Mouse (Mus musculus) cerebellum, postnatal 25 days (tissue): ENCODE measurements at regions not wholly inside any gene's neighbourhood (a gene's known extent, or its start where the extent isn't known, plus 50 kb on each side); places are given as distances from the start of the nearest gene placed in this dataset.

ENCODE experiments used
- DNase-seq, 2 experiments: peaks; one replicate each; pipeline ENCODE4 v3.0.0; 2021; ENCODE audit warnings: mixed read lengths in 2 of 2

- no peak for DNase-seq
These were observed 52.0 kb upstream of the Trp53i11 start for GRCm38 (mm10) chr2:93135324-93135723.

DNA sequence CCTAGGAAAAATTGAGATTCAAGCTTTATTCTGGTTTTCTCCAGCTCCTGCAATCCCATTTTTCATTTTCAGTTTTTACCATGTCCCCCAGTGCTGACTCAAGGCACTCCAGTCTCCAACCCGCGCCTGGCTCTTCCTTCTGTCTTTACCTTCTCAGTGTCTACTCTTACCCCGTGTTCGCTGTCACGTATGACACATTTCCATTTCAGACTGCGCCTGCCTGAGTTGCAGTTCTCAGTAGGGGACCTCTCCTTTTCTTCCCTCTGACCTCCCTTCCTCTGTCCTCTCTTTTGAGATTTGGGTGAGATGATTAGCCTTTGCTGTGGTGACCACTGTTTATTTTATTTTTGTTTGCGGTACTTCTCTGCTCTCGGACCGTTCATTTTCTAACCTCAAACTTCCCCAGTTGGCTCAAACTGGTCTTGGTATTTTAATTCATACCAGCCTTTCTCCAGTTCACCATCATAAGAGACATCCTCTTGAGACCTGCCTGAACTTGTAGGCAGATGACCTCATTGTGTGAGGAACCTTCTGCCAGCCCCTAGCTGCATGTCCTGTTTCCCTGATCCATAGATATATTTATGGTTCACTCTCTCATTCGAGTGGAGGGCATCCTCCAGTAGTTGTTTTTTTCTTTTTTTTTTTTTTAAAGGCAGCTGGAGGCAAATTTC lies 53.9 kb upstream of the Trp53i11 start:
- no peak for DNase-seq

GRCm38 (mm10) chr2:93131825-93132623 lies 55.3 kb upstream of the Trp53i11 start:
- no peak for DNase-seq

- DNase-seq = no peak
These were observed 56.1 kb upstream of the Trp53i11 start for GRCm38 (mm10) chr2:93131236-93131635.

DNA sequence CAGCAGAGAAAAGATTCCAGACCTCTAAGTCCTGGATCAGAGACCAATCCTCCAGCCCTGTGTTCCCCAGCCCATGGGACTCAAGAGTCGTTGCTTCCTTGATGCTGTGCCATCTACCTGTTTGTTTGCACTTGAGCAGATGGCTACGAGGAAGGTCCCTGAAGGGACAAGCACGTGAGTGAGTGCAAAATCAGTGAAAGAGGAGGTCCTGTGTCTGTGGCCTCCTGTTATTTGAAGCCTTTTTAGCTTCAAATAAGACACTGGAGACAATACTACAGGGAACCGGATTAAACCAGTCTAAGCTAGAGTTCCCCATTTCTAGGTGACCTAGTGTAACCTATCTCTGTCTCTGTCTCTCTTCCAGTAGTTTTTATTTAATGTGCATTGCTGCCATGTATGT lies 58.2 kb upstream of the Trp53i11 start:
- no peak for DNase-seq

- peak; percentile 57 to 72 for DNase-seq
These were observed 60.7 kb upstream of the Trp53i11 start for GRCm38 (mm10) chr2:93126595-93127165.

GRCm38 (mm10) chr2:93126112-93126511 lies 61.2 kb upstream of the Trp53i11 start:
- DNase-seq = no peak

DNA sequence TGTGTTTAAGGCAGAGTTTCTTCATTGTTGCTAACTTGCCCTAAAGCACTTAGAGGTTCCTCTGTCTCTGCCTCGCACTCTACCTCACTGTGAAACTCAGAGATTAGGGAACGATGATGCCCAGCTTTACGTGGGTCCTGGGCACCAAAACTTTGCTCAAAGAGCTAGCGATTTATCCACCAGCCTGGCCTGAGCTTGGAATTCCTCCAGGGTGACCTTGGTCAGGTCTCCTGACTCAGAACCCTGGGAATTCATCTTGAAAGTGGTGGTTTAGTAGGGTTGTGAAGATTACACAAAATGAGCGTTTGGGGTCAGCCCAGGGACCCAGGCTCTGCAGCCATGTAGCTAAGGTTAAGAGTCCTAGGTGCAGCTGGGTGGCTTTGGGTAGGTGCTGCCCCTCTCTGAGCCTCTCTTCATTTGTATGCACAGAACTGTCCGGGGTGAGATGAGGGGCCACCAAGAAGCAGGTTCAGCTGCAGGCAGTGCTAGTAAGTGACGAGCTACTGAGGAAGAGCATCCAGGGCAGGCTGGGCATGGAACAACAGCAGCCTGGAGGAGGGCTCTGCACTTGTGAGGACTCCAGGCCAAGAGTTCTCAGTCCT lies 62.4 kb upstream of the Trp53i11 start:
- no peak for DNase-seq

- no peak for DNase-seq
These were observed 63.5 kb upstream of the Trp53i11 start for GRCm38 (mm10) chr2:93123829-93124228.

GRCm38 (mm10) chr2:93120386-93120785 lies 67.0 kb upstream of the Trp53i11 start:
- no peak for DNase-seq

GRCm38 (mm10) chr2:93119001-93119400 lies 68.3 kb upstream of the Trp53i11 start:
- DNase-seq = peak; percentile 58 to 62

DNA sequence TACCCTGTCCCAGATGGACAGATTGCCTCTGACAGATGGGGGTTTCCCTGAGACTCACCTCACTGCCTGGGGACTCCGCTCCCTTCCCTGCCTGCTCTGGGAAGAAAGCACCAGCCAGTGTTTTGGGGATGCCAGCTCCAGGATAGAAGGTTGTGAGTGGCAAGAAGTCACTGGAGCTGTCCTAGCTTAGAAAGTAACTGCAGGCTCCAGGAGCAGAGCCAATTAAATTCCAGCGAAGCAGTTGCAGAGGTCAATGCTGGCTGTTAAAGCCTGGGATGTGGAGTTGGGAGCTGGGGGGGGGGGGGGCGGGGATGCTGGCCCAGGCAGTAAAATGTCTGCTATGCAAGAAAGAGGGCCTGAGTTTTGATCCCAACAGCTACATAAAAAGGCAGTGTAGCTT lies 69.3 kb upstream of the Prdm11 start:
- no peak for DNase-seq

- no peak for DNase-seq
These were observed 68.0 kb upstream of the Prdm11 start for GRCm38 (mm10) chr2:93113929-93114328.

- no peak for DNase-seq
These were observed 66.4 kb upstream of the Prdm11 start for GRCm38 (mm10) chr2:93112320-93112719.

GRCm38 (mm10) chr2:93110898-93111297 lies 64.9 kb upstream of the Prdm11 start:
- no peak for DNase-seq

DNA sequence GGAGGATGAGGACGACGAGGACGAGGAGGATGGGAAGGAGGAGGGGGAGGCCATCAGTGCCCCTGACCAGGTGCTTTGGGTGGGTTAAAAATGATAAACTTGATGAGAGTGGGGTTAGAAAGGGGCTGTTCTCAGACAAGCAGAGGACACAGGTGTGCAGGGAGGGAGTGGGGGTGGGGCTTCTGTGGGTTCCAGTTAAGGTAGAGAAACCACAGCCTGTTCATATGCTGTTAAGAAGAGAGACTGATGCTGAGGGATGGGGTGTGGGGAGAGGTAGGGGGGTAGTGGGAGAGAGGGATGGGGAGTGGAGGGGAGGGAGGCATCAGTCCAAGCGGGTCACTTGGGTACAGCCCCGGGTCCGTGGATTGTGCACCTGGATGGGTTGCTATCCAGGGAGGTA lies 60.6 kb upstream of the Prdm11 start:
- DNase-seq = no peak

DNA sequence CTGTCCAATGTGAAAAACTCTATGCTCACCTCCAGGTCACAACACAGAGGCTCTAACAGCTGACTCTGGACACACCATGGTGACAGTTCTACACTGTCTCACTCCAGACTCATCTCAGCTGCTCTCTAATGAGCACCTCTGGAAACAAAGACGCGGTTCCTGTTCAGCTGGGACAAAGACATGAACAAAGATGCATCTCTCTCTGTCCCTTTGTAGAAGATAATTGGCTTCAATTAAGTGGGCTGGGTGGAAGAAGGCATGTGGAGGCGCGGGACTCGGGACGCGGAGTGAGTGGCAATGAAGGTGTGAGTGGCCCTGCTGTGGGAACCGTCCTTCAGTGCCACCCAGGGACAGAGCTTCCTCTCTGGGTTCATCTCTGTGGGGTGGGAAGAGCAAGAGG lies 56.0 kb upstream of the Prdm11 start:
- no peak for DNase-seq

DNA sequence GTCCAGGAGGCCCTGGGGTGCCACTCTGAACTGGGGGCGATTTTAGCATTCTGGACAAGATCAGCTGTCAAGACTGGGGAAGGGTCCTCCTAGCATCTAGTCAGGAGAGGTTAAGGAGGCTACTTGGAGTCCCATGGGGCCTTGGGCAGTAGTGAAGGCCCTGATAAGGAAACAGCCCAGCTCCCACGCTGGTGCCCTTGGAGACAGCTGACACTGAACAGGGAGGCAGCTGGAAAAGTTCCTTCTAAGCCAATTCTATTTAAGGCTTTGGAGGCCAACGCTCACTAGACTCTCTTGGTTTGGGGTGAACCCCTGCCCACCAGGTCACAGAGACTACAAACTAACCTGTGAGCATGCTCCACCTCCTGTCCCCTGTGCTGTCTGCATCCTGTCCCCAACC lies 53.8 kb upstream of the Prdm11 start:
- DNase-seq = no peak

- DNase-seq = no peak
These were observed 51.0 kb upstream of the Prdm11 start for GRCm38 (mm10) chr2:93097016-93097415.

- DNase-seq = no peak
These were observed 50.2 kb upstream of the Prdm11 start for GRCm38 (mm10) chr2:93096078-93096729.
